Mouse (Mus musculus) hindbrain, embryonic 12.5 days (tissue): ENCODE measurements around the gene Usp29. TPM values are rescaled to one million over a fixed set of nuclear protein-coding genes. Genes with fewer than 3 reads are reported as not detected.

Source experiments
- ATAC-seq: fragments of 200-750 bp; cut with Nextera tagmentation; 2 replicates; pipeline ENCODE4 v1.8.0; 2017; ENCODE audit warnings: moderate TSS enrichment; ENCODE audit not compliant: low FRiP score
- H3K27ac ChIP-seq: fragments of 300-500 bp; sonication (generic); 2 replicates; pipeline ENCODE4 v1.5.1; 2016; ENCODE audit warnings: mild to moderate bottlenecking
- H3K27me3 ChIP-seq: fragments of 300-500 bp; sonication (generic); 2 replicates; pipeline ENCODE4 v1.6.1; 2016; ENCODE audit warnings: mild to moderate bottlenecking
- H3K36me3 ChIP-seq: fragments of 300-500 bp; sonication (generic); 2 replicates; pipeline ENCODE4 v1.6.1; 2016; ENCODE audit warnings: mild to moderate bottlenecking
- H3K4me1 ChIP-seq: fragments of 300-500 bp; sonication (generic); 2 replicates; pipeline ENCODE4 v1.6.1; 2016
- H3K4me2 ChIP-seq: fragments of 300-500 bp; sonication (generic); replicated peaks from 2 replicates; pipeline ENCODE4 v1.6.1; 2016; ENCODE audit warnings: mild to moderate bottlenecking
- H3K4me3 ChIP-seq: fragments of 300-500 bp; sonication (generic); 2 replicates; pipeline ENCODE4 v1.5.1; 2016; ENCODE audit warnings: mild to moderate bottlenecking
- H3K9ac ChIP-seq: fragments of 300-500 bp; sonication (generic); 2 replicates; pipeline ENCODE4 v1.6.1; 2016; ENCODE audit warnings: mild to moderate bottlenecking, moderate library complexity
- H3K9me3 ChIP-seq: fragments of 300-500 bp; sonication (generic); replicated peaks from 2 replicates; pipeline ENCODE4 v1.6.1; 2016; ENCODE audit warnings: mild to moderate bottlenecking
- WGBS: fragments of 180-500 bp; shearing (Covaris S2); methylation state at CpG from one replicate; pipeline ENCODE4 v1.1.7; 2016; 5-methylcytosine and 5-hydroxymethylcytosine counted together
- polyA plus RNA-seq: library from polyadenylated mRNA; unstranded; fragments of >200 nt; fragmentation: Nextera tagmentation; extraction: Ambion mirVana; gene quantifications from 2 replicates; pipeline ENCODE4 v1.2.1, GENCODE M21; 2016

The Usp29 gene
- polyA plus RNA-seq: 20.3 and 22.8 TPM in 2 replicates

DNA sequence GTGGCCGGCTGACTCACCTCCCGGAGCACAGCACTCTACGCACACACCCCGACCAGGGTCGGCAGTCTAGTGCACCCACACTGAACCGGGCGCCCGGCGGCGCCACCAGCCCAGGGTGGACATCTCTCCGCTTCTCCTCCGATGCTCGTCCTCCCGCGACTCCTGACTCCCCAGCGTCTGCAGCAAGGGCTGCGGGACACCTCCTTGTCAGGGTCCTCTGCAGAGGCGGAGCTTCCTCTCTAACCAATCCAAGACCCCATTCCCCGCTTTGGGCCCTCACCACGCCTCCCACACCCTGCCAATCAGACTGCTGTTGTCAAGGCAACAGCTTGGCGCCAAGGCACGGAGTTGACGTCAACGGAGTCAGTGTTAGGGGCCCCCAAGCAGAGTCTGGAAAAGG is at the start of gene Usp29, which contains the start of gene Peg3:
Gene Usp29 (plus strand): TSS at position 338 of the 400 bp plus-strand sequence.
Gene Peg3 (minus strand): TSS at position 191 of the 400 bp plus-strand sequence.
- no peaks in the 10 kb centered on the region for H3K27me3 ChIP-seq
- peak within 1 kb of the TSS; percentile 59 for H3K4me3 ChIP-seq
- 43% methylated on average over 19 of the region's 24 CpGs for whole genome bisulfite sequencing
- H3K4me2 ChIP-seq: peak within 1 kb of the TSS; percentile 56
- peaks cover 28% of the 10 kb centered on the region for H3K9me3 ChIP-seq
- peak; percentile 36 for ATAC-seq
- peak within 1 kb of the TSS; percentile 93 for H3K27ac ChIP-seq
- no peaks in the 10 kb centered on the region for H3K4me1 ChIP-seq
- peak within 1 kb of the TSS; percentile 69 for H3K9ac ChIP-seq
- peaks cover 2% of the 10 kb centered on the region for H3K36me3 ChIP-seq

DNA sequence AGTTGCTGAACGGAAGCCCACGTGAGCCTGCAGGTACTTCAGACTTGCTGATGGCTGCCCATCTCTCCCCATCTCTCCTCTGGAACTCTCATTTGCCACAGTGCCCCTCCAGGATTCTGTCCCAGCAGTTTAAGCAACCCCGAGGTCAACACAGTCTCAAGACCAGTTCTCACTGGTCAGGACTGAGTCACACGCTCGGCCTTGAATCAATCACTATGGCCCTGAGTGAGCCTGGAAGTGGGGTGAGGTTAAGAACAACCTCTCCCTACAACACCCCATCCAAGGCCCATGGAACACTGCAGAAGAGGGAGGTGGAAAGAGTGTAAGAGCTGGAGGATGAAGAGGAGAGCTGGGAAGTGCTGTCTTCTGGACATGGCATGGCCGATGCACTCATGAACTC is 44.9 kb upstream of the Usp29 start:
- H3K9me3 ChIP-seq: no peaks in the 10 kb centered on the region
- no peak overlapping the region for H3K9ac ChIP-seq
- 92% methylated on average over 6 of the region's 6 CpGs for WGBS
- no peak overlapping the region for H3K4me2 ChIP-seq
- no peak for ATAC-seq
- no peaks in the 10 kb centered on the region for H3K27me3 ChIP-seq
- no peak overlapping the region for H3K27ac ChIP-seq
- no peaks in the 10 kb centered on the region for H3K4me1 ChIP-seq
- no peaks in the 10 kb centered on the region for H3K36me3 ChIP-seq
- no peak overlapping the region for H3K4me3 ChIP-seq

DNA sequence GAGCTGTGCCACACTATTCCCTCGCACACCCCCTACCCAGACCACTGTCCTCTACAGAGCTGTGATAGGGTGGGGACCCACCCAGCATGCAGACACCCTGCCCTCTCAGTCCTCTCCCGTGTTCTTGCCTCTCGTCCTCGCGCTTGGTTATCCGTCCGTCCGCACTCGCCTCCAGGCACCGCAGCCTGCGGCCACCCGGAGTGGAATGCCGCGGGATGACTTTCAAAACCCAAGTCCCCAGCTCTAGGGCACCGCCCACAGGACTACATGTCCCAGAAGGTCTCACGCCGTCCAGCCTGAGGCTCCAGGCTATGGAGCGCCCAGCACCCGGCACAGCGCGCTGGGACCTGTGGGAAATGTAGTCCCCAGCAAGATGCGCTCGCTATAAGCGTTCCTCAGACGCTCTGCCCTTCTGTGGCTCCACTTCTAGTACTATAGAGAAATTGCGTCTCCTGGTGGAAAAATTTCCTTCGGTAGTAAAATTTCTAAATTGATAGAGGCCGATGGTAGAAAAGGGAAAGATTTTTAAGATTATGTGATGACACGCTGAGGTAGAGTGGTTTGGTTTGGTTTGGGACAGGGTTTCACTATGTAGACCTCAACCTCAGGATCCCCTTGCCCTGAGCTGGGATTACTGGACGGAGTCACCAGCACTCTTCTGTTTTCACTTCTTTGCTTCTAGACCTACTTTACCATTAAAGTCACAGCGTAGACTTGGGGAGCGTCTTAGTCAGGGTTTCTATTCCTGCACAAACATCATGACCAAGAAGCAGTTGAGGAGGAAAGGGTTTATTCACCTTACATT is 33.9 kb upstream of the Usp29 start, which contains the start of gene Zim1:
Gene Zim1 (minus strand): TSS at position 210 of the 805 bp plus-strand sequence.
- Histone ChIP-seq H3K27ac (no peak within 1 kb of the TSS), H3K4me2 (peak within 1 kb of the TSS; percentile 67), H3K4me3 (peak within 1 kb of the TSS; percentile 39), H3K9ac (peak within 1 kb of the TSS; percentile 55), H3K36me3 (no peaks in the 10 kb centered on the region), H3K9me3 (no peaks in the 10 kb centered on the region), H3K4me1 (no peaks in the 10 kb centered on the region; the same call in 1 of the 2 replicates), H3K27me3 (no peaks in the 10 kb centered on the region)
- WGBS: 11% methylated on average over 32 of the region's 32 CpGs
- peak; percentile 100 for ATAC-seq

DNA sequence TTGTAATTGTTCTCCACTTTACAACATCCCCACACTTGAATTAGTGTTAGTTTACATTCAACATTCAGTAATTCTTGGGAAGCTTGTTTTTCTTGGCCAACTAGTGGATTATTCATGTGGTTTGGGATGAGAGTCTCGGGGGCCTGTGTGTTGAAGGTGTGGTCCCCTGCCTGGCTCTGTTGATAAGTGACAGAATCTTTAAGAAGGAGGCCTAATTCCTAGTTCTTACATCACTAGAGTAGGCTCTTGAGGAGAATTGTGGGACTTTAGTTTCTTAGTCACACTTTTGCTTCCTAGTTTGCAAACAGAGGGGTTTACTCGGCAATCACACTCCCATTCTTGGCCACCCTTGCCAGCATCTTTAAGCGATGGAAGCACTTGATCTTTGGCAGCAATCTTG is 31.1 kb upstream of the Usp29 start:
- Histone ChIP-seq H3K9ac (no peak overlapping the region), H3K27ac (no peak overlapping the region), H3K27me3 (no peaks in the 10 kb centered on the region), H3K36me3 (peaks cover 3% of the 10 kb centered on the region; the same call in 1 of the 2 replicates), H3K4me2 (no peak overlapping the region), H3K9me3 (no peaks in the 10 kb centered on the region), H3K4me3 (no peak overlapping the region), H3K4me1 (no peaks in the 10 kb centered on the region; the same call in 1 of the 2 replicates)
- 84% methylated on average over 3 of the region's 3 CpGs for WGBS
- ATAC-seq: no peak

DNA sequence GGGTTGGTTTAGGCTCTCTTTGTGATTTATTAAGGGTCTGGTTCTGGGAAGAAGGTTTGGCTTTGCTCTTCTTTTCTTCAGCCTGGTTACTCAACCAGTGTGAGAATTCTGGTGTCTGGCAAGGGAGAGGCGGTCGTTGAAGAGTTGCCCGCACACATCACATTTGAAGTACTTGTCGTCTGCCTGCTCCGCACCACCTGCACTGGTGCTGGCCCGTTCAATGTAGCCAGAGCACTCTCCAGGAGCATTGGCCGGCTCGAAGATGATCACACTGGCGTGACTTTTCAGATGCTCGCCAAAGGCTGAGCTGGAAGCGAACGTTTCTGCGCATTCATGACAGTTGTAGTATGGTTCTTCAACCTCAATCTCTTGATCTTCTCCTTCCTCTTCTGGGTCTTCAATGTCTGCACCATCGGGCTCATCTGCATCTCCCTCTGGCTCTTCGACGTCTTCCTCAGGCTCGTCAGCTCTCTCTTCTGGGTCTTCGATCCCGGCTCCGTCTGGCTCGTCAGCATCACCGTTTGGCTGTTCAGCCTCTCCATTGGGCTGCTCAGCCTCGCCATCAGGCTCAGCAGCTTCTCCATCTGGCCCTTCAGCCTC is 22.9 kb upstream of the Usp29 start:
- no peak overlapping the region for H3K27ac ChIP-seq
- WGBS: 93% methylated on average over 23 of the region's 23 CpGs
- H3K4me1 ChIP-seq: no peaks in the 10 kb centered on the region
- H3K4me3 ChIP-seq: no peak overlapping the region
- no peaks in the 10 kb centered on the region for H3K27me3 ChIP-seq
- H3K4me2 ChIP-seq: no peak overlapping the region
- H3K9me3 ChIP-seq: 0 out of 2 replicates have a peak, but pooled peaks cover 6% of the 10 kb centered on the region
- ATAC-seq: no peak
- no peak overlapping the region for H3K9ac ChIP-seq
- peaks cover 58% of the 10 kb centered on the region for H3K36me3 ChIP-seq

DNA sequence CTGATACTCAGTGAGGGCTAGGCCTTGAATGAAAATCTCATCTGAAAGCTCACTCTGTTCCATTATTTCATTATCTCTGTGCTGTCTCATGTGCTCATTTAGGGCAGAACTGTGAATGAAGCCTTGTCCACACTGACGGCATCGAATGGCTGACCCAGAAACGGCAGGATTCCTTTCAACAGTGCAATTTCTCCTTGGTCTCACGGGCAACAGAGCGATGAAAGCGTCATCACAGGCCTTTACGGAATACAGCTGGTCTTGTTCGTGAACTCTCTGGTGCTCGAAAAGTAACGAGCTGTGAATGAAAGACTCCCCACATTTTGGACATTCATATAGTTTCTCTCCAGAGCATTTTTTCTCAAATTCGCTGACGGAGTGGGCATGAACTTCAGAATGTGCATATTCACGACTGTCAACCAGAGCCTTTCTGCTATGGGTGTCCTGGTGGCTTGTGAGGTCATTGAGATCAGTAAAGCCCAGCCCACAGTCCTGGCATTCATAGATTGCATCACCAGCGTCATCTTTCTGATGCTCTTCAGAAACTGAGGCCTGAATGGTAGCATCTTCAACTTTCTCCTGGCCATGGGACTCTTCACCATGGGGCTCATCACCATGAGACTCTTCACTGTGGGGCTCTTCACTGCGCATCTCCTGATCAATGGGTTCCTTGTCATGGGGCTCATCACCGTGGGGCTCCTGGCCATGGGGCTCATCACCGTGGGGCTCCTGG is 21.8 kb upstream of the Usp29 start:
- Histone ChIP-seq H3K4me1 (no peaks in the 10 kb centered on the region), H3K9me3 (0 out of 2 replicates have a peak, but pooled peaks cover 6% of the 10 kb centered on the region), H3K36me3 (peaks cover 61% of the 10 kb centered on the region), H3K4me2 (no peak overlapping the region), H3K9ac (no peak overlapping the region), H3K4me3 (no peak overlapping the region), H3K27me3 (no peaks in the 10 kb centered on the region), H3K27ac (no peak overlapping the region)
- WGBS: 86% methylated on average over 17 of the region's 17 CpGs
- no peak for ATAC-seq

DNA sequence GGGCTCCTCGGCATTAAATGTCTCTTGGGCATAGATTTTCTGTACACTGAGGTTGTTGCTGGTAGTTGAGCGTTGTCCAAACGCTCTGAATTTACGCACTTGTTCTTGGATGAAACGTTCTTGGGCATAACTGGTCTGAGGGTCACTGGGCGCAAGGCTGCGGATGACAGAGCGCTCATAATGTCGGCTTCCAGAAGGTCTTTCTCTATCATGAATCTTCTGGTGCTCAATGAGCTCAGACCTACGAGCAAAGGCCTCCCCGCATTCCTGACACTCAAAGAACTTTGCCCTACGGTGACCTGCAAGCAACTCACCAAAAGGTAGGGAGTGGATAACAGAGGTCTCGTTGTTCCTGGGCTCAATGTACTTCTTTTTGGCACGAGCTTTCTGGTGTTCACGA is 21.0 kb upstream of the Usp29 start:
- Histone ChIP-seq H3K36me3 (peaks cover 58% of the 10 kb centered on the region), H3K9me3 (0 out of 2 replicates have a peak, but pooled peaks cover 6% of the 10 kb centered on the region), H3K9ac (no peak overlapping the region), H3K4me1 (no peaks in the 10 kb centered on the region), H3K4me3 (no peak overlapping the region), H3K27ac (no peak overlapping the region), H3K4me2 (no peak overlapping the region), H3K27me3 (no peaks in the 10 kb centered on the region)
- no peak for ATAC-seq
- WGBS: 95% methylated on average over 15 of the region's 15 CpGs

DNA sequence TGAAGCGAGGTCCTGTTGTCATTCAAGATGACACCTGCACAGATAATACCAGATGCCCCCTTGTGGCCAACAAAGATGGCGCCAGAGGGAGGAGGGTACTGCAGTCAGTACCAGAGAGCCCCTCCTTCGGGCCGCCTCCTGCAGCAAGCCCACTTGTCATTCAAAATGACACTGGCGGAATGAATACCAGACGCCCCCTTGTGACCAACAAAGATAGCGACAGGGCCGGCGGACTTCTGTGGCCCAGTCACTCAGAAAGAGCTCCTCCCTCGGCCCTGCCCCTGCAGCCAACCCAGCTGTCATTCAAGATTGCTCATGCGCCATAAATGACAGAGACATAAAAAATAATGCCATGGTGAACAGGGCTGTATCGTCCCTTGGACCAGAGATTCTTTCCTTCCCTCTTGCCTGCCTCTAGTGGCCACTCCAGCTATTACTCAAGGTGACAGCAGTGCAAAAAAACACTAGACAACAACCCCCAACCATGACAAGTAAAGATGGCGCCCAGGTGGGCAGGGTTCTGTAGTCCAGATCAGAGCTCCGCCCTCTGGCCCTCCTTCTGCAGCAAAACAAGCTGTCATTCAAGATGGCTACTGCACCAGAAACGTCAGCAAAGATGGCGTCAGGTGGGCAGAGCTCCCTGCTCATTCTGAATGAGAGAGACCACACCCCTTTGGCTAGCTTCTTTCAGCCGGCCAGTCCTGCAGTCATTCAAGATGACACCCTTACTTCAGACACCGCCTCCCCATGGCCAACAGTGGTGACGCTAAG is 2.8 kb upstream of the Usp29 start:
- Histone ChIP-seq H3K9me3 (peaks cover 28% of the 10 kb centered on the region), H3K27me3 (no peaks in the 10 kb centered on the region), H3K9ac (no peak overlapping the region), H3K4me3 (peak overlapping the region; percentile 59), H3K27ac (peak overlapping the region; percentile 93), H3K4me1 (no peaks in the 10 kb centered on the region), H3K4me2 (peak overlapping the region; percentile 40), H3K36me3 (peaks cover 14% of the 10 kb centered on the region)
- ATAC-seq: peak; percentile 63
- WGBS: 55% methylated on average over 19 of the region's 19 CpGs

DNA sequence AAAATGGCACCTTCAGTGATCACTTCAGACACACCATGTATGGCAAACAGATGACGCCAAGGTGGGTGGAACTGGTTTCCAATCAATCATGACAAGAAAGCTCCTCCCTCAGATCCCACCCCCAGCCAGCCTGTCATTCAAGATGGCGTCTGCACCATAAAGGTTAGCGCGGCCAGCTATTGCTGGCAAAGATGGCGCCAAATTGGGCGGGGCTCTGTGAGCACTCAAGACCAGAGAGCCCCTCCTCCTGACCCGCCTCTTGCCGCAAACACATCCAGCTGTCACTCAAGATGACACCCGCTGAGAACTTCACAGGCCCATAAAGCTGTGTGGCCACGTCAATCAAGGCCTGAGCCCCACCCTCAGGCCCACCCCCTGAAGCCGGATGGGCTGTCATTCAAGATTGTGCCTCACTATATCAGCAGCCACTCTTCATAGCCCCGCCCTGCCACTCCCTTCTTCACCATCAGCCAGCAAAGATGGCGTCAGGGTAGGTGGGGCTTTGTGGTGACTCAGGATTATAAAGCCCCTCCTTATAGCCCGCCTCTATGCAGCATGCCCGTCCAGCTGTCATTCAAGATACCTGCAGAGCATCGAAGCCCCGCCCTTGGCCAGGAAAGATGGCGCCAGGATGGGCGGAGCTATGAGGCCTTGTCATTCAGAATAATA is 2.0 kb upstream of the Usp29 start:
- WGBS: 50% methylated on average over 19 of the region's 19 CpGs
- Histone ChIP-seq H3K36me3 (peaks cover 11% of the 10 kb centered on the region), H3K4me3 (peak overlapping the region; percentile 59), H3K9me3 (peaks cover 28% of the 10 kb centered on the region), H3K27ac (peak overlapping the region; percentile 93), H3K27me3 (no peaks in the 10 kb centered on the region), H3K4me1 (no peaks in the 10 kb centered on the region), H3K9ac (no peak overlapping the region), H3K4me2 (peak overlapping the region; percentile 40)
- peak; percentile 83 for ATAC-seq

DNA sequence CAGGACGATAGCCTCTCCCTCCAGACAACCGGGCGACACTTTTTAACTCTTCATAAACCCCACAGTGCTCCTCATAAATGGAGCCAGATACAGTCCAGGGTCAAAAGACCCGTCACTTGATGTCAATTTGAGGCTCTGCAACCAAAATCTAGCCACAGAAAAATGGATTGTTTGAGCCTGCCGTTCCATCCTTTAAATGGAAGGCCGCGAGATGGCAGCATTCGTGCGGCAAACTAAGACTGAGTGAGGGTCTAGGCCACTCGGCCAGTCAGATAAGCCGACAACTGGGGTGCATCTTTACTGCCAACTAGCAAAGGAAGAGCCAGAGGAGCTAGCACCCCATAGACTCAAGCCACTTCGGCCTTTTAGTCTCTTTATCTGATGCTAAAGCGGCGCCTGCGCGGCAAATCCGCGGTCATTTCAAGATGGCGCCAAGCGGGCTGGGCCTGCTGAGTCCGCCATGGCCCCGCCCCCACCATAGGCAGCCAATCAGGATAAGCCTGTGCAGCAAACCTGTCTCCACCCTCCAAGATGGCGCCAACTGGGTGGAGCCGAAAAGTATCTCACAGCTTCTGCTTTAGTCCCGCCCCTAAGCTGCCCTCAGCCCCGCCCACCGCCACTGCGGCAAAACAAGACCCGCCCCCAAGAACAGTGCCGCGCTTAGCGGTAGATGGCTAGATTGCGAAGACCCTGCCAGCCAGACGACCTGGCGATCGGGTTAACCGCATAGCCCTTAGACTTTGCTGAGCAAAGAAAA is 1.1 kb upstream of the Usp29 start:
- H3K4me1 ChIP-seq: no peaks in the 10 kb centered on the region
- H3K9me3 ChIP-seq: peaks cover 28% of the 10 kb centered on the region
- peak overlapping the region; percentile 69 for H3K9ac ChIP-seq
- peak overlapping the region; percentile 56 for H3K4me2 ChIP-seq
- ATAC-seq: peak; percentile 55
- H3K27ac ChIP-seq: peak overlapping the region; percentile 93
- peaks cover 7% of the 10 kb centered on the region for H3K36me3 ChIP-seq
- no peaks in the 10 kb centered on the region for H3K27me3 ChIP-seq
- H3K4me3 ChIP-seq: peak overlapping the region; percentile 59
- WGBS: 46% methylated on average over 37 of the region's 37 CpGs
